Mouse (Mus musculus) small intestine, adult 10 weeks (tissue): ENCODE measurements around the gene Mmp8. TPM values are rescaled to one million over a fixed set of nuclear protein-coding genes. Genes with fewer than 3 reads are reported as not detected.

ENCODE experiments used
- polyA plus RNA-seq: library from polyadenylated mRNA; stranded (reverse); fragments of 350-450 nt; fragmentation: Illumina TruSeq; extraction: RNeasy Lipid Tissue Mini Kit (QIAGEN cat#74804); gene quantifications from one replicate; pipeline ENCODE4 v1.2.3, GENCODE M21; 2014; ENCODE audit warnings: low replicate concordance

The Mmp8 gene
- not detected for polyA plus RNA-seq

GRCm38 (mm10) chr9:7558221-7559017 is at the start of gene Mmp8:
TSS of gene Mmp8 (plus strand) at chr9:7558456.

GRCm38 (mm10) chr9:7571162-7571561 is 12.9 kb downstream of the Mmp8 start, which contains the start of gene Mmp27:
TSS of gene Mmp27 (plus strand) at chr9:7571396.

Other genes starting within 250 kb of the Mmp8 start
- 1.7 TPM for gene Mmp12, start 214.1 kb upstream of the Mmp8 start, polyA plus RNA-seq
- gene Mmp1b, start 170.4 kb upstream of the Mmp8 start, polyA plus RNA-seq: not detected
- gene Mmp3, start 112.6 kb upstream of the Mmp8 start, polyA plus RNA-seq: 1.8 TPM
- 52.8 TPM for gene Mmp10, start 56.1 kb upstream of the Mmp8 start, polyA plus RNA-seq
- gene Mmp27, start 12.9 kb downstream of the Mmp8 start, polyA plus RNA-seq: not detected
- gene Mmp20, start 69.8 kb downstream of the Mmp8 start, polyA plus RNA-seq: 0.89 TPM
- gene Mmp7, start 133.6 kb downstream of the Mmp8 start, polyA plus RNA-seq: 78.9 TPM
- 90.8 TPM for gene Tmem123, start 205.6 kb downstream of the Mmp8 start, polyA plus RNA-seq